In genomic region chr19:46528529-46529213, GRCm38 (mm10) we compare ENCODE assay signal across 8 mouse cellular contexts. TPM values are rescaled to one million over a fixed set of nuclear protein-coding genes. Genes with fewer than 3 reads are reported as not detected.
DNase-seq lines count a peak whose midpoint lies in the region; ATAC-seq and TF ChIP-seq lines count a peak whose summit lies in the region.

No protein-coding gene starts in this region.

- peak overlapping the region; percentile 60 for H3K4me2 ChIP-seq in lung, embryonic 15.5 days
- H3K4me2 ChIP-seq in neural tube, embryonic 14.5 days (ENCODE audit: low read depth, low read length): peak overlapping the region; percentile 48

- peak overlapping the region; percentile 49 for H3K4me3 ChIP-seq in heart, embryonic 10.5 days
- peak overlapping the region; percentile 11 for H3K4me3 ChIP-seq in kidney, adult 2 months (ENCODE audit: insufficient read depth, low read depth, low read length)
- peak overlapping the region; percentile 23 for H3K4me3 ChIP-seq in lung, embryonic 15.5 days
- peak overlapping the region; percentile 7; the same call in 1 of the 2 replicates for H3K4me3 ChIP-seq in neural tube, embryonic 14.5 days (ENCODE audit: low read depth, low read length)

- peak overlapping the region; percentile 92 for H3K27ac ChIP-seq in heart, embryonic 10.5 days
- peak overlapping the region; percentile 66 for H3K27ac ChIP-seq in kidney, adult 2 months (ENCODE audit: insufficient read depth, low read depth, low read length)
- H3K27ac ChIP-seq in lung, embryonic 15.5 days: peak overlapping the region; percentile 82
- H3K27ac ChIP-seq in neural tube, embryonic 14.5 days (ENCODE audit: low read depth, low read length): peak overlapping the region; percentile 87

- 1% methylated on average over 20 of the region's 20 CpGs for WGBS in heart, embryonic 10.5 days
- 3% methylated on average over 20 of the region's 20 CpGs for WGBS in kidney, adult 2 months
- WGBS in lung, embryonic 15.5 days: 2% methylated on average over 20 of the region's 20 CpGs
- under 1% methylated on average over 20 of the region's 20 CpGs for WGBS in neural tube, embryonic 14.5 days

- no peak for TF ChIP-seq POLR2A in kidney, adult 2 months (IDR thresholded peaks at IDR 0.05; ENCODE audit: low read depth, low read length)

- H3K27me3 ChIP-seq in heart, embryonic 10.5 days (ENCODE audit: insufficient read depth, poor library complexity, severe bottlenecking): no peaks in the 10 kb centered on the region
- H3K27me3 ChIP-seq in kidney, adult 2 months (replicated peaks; ENCODE audit: control insufficient read depth, insufficient read depth, low read length): no peaks in the 10 kb centered on the region
- H3K27me3 ChIP-seq in lung, embryonic 15.5 days: no peaks in the 10 kb centered on the region
- no peaks in the 10 kb centered on the region for H3K27me3 ChIP-seq in neural tube, embryonic 14.5 days (ENCODE audit: control insufficient read depth, insufficient read depth, low read length)

- peak overlapping the region; percentile 20 for H3K9ac ChIP-seq in lung, embryonic 15.5 days
- peak overlapping the region; percentile 43 for H3K9ac ChIP-seq in neural tube, embryonic 14.5 days (replicated peaks; ENCODE audit: low read depth, low read length)

- peak; percentile 55 for DNase-seq in urinary bladder, postnatal 14 days (ENCODE audit: low spot score)
- no peak for DNase-seq in urinary bladder, postnatal 36 days (ENCODE audit: low spot score in 2 of 2)
- DNase-seq in embryo, embryonic 10 days (ENCODE audit: low spot score): peak; percentile 83
- DNase-seq in heart, embryonic 10.5 days (ENCODE audit: low spot score): peak; percentile 90
- peak; percentile 97 for DNase-seq in kidney, adult 2 months
- DNase-seq in yolk sac, embryonic 10.5 days (ENCODE audit: low spot score): peak; percentile 80

- peak; percentile 50 for ATAC-seq in lung, embryonic 15.5 days (ENCODE audit: borderline replicate concordance, extremely low read depth, low FRiP score, low TSS enrichment)
- peak; percentile 65 for ATAC-seq in neural tube, embryonic 14.5 days (ENCODE audit: low read depth)

- H3K36me3 ChIP-seq in heart, embryonic 10.5 days: no peaks in the 10 kb centered on the region
- H3K36me3 ChIP-seq in kidney, adult 2 months (ENCODE audit: control insufficient read depth, insufficient read depth, low read length): no peaks in the 10 kb centered on the region
- no peaks in the 10 kb centered on the region for H3K36me3 ChIP-seq in lung, embryonic 15.5 days
- H3K36me3 ChIP-seq in neural tube, embryonic 14.5 days (ENCODE audit: control insufficient read depth, insufficient read depth, low read length): no peaks in the 10 kb centered on the region

- H3K4me1 ChIP-seq in heart, embryonic 10.5 days: peaks cover 97% of the 10 kb centered on the region
- peaks cover 66% of the 10 kb centered on the region for H3K4me1 ChIP-seq in kidney, adult 2 months (ENCODE audit: control insufficient read depth, insufficient read depth, low read length)
- peaks cover 92% of the 10 kb centered on the region for H3K4me1 ChIP-seq in lung, embryonic 15.5 days
- H3K4me1 ChIP-seq in neural tube, embryonic 14.5 days (ENCODE audit: control insufficient read depth, insufficient read depth, low read length): peaks cover 93% of the 10 kb centered on the region

- no peaks in the 10 kb centered on the region for H3K9me3 ChIP-seq in heart, embryonic 10.5 days
- H3K9me3 ChIP-seq in lung, embryonic 15.5 days: no peaks in the 10 kb centered on the region
- no peaks in the 10 kb centered on the region for H3K9me3 ChIP-seq in neural tube, embryonic 14.5 days (ENCODE audit: control insufficient read depth, low read length)

- TF ChIP-seq CTCF in kidney, adult 2 months (conservative IDR thresholded peaks at IDR 0.05; ENCODE audit: insufficient read depth, insufficient read length, low read depth, low read length): no peak; the same call in 1 of the 2 replicates

RNA-seq across cellular contexts. Expression of gene Trim8, which starts 27.2 kb away (rescaled TPM):
- polyA plus RNA-seq in heart, embryonic 10.5 days (2016; fragmentation: Nextera tagmentation; extraction: Ambion mirVana): 17.6 and 22.0 TPM in 2 replicates
- 41.3 and 43.6 TPM in 2 replicates for polyA plus RNA-seq in kidney, adult 2 months (2012; rRNA removed)
- 22.2 and 27.8 TPM in 2 replicates for polyA plus RNA-seq in lung, embryonic 15.5 days (2015; fragmentation: Nextera tagmentation; extraction: Ambion mirVana)
- polyA plus RNA-seq in neural tube, embryonic 14.5 days (2014; fragmentation: Nextera tagmentation; extraction: Ambion mirVana): 32.2 and 37.5 TPM in 2 replicates

RNA-seq across cellular contexts. Expression of gene Arl3, which starts 44.3 kb away (rescaled TPM):
- 112 and 134 TPM in 2 replicates for polyA plus RNA-seq in heart, embryonic 10.5 days (2016; fragmentation: Nextera tagmentation; extraction: Ambion mirVana)
- polyA plus RNA-seq in kidney, adult 2 months (2012; rRNA removed): 52.5 and 62.8 TPM in 2 replicates
- 115 and 119 TPM in 2 replicates for polyA plus RNA-seq in lung, embryonic 15.5 days (2015; fragmentation: Nextera tagmentation; extraction: Ambion mirVana)
- 134 and 160 TPM in 2 replicates for polyA plus RNA-seq in neural tube, embryonic 14.5 days (2014; fragmentation: Nextera tagmentation; extraction: Ambion mirVana)

RNA-seq across cellular contexts. Expression of gene Sfxn2, which starts 44.5 kb away (rescaled TPM):
- 14.2 and 14.5 TPM in 2 replicates for polyA plus RNA-seq in heart, embryonic 10.5 days (2016; fragmentation: Nextera tagmentation; extraction: Ambion mirVana)
- 18.9 and 23.0 TPM in 2 replicates for polyA plus RNA-seq in kidney, adult 2 months (2012; rRNA removed)
- 27.9 and 28.3 TPM in 2 replicates for polyA plus RNA-seq in lung, embryonic 15.5 days (2015; fragmentation: Nextera tagmentation; extraction: Ambion mirVana)
- polyA plus RNA-seq in neural tube, embryonic 14.5 days (2014; fragmentation: Nextera tagmentation; extraction: Ambion mirVana): 10.5 and 10.7 TPM in 2 replicates

Comparison
In these comparisons a context has a peak if more than half of its experiments do, and no peak if none do; other contexts are left out.
1. DNase-seq: peak in urinary bladder, postnatal 14 days (single experiment), embryo, embryonic 10 days (single experiment), heart, embryonic 10.5 days (single experiment), kidney, adult 2 months (single experiment) and yolk sac, embryonic 10.5 days (single experiment); none in urinary bladder, postnatal 36 days (0 of 2).
2. Peak in every context shown above with its lines, with median percentiles within 50 percentile points of each other: H3K27ac ChIP-seq and H3K4me3 ChIP-seq.